Mouse (Mus musculus): ENCODE results near the gene Glrb. TPM values are rescaled to one million over a fixed set of nuclear protein-coding genes. Genes with fewer than 3 reads are reported as not detected.

Gene Glrb
- not detected in 2 replicates for total RNA-seq (2023)

DNA sequence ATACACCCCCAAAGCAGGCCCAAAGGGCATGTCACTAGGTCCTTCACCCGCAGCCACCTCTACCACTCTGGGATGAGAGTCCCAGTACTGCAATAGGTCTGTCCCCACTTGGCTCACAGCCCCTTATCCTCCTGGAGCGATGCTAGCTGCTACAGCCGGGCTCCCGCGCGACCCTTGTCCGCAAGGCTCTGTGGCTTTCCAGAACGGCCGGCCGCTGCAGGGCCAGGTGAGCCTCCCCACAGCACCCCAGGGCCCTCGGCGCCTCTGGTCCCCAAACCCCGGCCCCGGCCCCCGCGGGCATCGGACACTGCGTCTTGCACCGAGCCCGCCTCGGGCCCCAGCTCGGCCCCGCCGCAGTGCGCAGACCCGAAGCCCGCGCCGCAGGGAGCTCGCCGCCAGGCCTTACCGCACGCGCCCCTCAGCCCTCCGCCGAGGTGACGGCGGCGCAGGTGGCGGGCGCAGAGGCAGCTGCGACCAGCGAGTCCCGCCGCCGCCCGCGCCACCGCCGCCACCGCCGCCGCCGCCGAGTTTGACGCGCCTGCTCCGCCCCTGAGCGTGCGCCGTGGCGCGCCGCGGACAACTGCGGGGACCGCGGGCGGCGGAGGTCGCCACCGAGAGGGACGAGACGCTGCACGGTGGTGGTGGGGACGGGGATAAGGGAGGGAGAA, at the start of gene Glrb:
Gene Glrb, minus strand, starts transcription at position 550 of the 668 bp plus-strand sequence.

DNA sequence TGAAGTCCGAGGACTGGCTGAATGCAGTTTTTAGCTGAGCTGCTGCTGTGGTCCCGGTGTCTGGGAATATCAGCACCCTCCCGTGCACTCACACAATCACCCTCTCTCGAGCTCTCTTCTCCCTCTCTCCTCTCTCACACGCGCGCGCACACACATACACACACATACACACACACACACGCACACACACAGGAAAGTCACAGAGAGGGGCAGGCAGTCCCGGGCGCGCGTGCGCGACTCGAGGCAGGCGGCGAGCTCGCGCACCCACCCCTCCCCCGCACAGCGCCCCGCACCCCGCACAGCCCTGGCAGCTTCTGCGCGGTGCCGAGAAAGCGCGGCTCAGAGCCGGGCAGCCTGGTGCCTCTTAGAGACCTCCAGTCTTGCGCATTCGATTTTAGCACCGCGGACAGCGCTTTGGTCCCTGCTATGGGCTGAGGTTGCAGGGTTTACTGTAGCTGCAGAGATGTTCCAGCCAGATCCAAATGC, 110.8 kb downstream of the Glrb start, which contains the start of gene Gria2:
Gene Gria2, minus strand, starts transcription at position 240 of the 486 bp plus-strand sequence.

Other genes starting within 250 kb of the Glrb start
- not detected in 2 replicates for gene Gria2, start 110.8 kb downstream of the Glrb start, total RNA-seq (2023)
- not detected in 2 replicates for gene Pdgfc, start 122.8 kb upstream of the Glrb start, total RNA-seq (2023)

Data from neutrophil, adult 65 days (primary cell).